Mouse (Mus musculus) frontal cortex, adult (tissue): ENCODE results near the gene Atp5g1.

Experiments used
- ATAC-seq: cut with Nextera tagmentation; 2 replicates; pipeline ENCODE4 v1.9.2; 2017; ENCODE audit warnings: mild to moderate bottlenecking, moderate library complexity, mixed read lengths; ENCODE audit not compliant: low TSS enrichment

Gene Atp5g1

DNA sequence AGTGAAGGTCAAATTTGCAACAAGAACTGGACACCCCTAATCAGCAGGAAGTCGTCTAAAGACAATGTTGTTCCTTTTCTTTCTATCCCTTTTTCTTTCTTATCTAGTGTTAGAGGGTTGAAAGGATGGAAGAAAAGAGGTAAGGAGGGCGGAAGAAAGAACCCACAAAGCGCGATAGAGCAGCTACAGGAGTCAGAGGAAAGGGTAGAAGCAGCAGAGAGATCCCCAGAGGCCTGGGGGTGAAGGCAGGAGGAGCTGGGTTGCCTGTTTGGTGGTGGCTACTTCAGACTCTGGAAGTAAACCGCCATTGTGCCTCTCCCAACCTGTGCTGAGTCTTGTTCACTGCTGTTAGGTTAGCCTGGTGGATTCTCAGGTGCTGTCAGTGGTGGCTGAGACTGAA, 47.3 kb downstream of the Atp5g1 start:
- ATAC-seq, result no peak

DNA sequence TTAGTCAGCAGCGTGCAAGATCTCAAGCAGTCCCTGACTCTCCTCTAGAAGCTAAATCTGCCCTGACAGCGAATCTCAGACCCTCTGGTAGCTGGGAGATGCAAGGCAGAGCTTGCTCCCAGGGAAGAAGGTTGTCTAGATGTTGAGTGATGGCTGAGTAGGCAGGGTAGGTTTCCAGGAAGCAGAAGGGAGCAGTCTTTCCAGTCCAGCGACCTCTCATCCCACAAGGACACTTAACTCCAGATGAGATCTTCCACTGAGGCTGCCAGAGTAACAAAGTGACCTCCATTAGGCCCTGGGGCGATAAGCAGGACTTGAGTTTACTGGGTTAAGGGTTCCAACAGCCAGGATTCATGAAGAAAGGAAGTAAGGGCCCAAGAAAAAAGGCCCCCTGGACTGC, 54.8 kb downstream of the Atp5g1 start:
- no peak for ATAC-seq
